In the genomic region with DNA sequence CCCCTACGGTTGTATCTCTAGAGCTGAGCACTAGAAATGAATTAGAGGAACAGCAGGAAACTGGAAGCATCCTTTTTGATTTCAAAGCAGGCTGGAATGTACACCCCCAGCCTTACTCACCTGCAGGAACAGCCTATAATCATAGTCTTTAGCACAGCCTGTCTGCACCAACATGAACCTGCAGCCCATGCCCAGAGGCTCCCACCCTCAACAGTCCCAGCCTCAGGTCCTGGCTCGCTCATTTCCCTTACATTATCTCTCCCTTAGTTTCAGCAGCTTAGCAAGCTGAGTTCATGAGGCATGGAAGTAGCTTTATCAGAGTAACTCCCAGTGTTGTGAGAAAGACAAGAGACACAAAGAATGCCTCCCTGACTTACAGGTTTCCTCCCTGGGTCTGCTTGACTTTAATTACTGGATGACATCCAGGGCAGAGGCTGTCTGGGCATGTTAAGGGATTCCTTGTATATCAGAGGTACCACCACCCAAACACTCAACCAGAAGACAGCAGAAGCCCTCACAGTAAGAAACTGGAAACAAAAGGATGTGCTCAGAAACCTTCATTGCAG, we compare ENCODE assay signal across 23 mouse cellular contexts.
DNase-seq lines count a peak whose midpoint lies in the region; ATAC-seq and TF ChIP-seq lines count a peak whose summit lies in the region.
"Had no signal": no experiment of that assay in that cellular context is flagged by ENCODE, and none has a peak within 500 bp of the region (broad histone marks: within the 10 kb centered on the region; RNA-seq: fewer than 3 reads in every experiment).

No protein-coding gene starts in this region.

- no peak for TF ChIP-seq POLR2A in limb, embryonic 14.5 days (IDR thresholded peaks at IDR 0.05; ENCODE audit: borderline replicate concordance, extremely low read depth, insufficient read depth, insufficient read length)

- ATAC-seq in forebrain, embryonic 15.5 days (replicated peaks) = 0 out of 2 replicates have a peak, but pooled peaks have one; percentile 46
- ATAC-seq in forebrain, embryonic 12.5 days (ENCODE audit: low FRiP score) = no peak
- no peak for ATAC-seq in hindbrain, embryonic 11.5 days (ENCODE audit: low FRiP score)
- ATAC-seq in limb, embryonic 14.5 days (ENCODE audit: low FRiP score, low read depth) = no peak
- peak; percentile 28; the same call in 1 of the 2 replicates for ATAC-seq in stomach, embryonic 14.5 days (ENCODE audit: insufficient number of reproducible peaks, insufficient read depth, low FRiP score, low read depth)
- ATAC-seq: intestine, embryonic 16.5 days had no signal

- no peak overlapping the region for H3K9ac ChIP-seq in forebrain, embryonic 15.5 days (replicated peaks)
- H3K9ac ChIP-seq in forebrain, embryonic 12.5 days = no peak overlapping the region
- H3K9ac ChIP-seq in hindbrain, embryonic 11.5 days (ENCODE audit: low read depth, low read length) = no peak overlapping the region
- no peak overlapping the region for H3K9ac ChIP-seq in limb, embryonic 14.5 days (ENCODE audit: low read depth, low read length, severe bottlenecking)
- no peak overlapping the region for H3K9ac ChIP-seq in stomach, embryonic 14.5 days (replicated peaks; ENCODE audit: low read depth, low read length)
- H3K9ac ChIP-seq: hindbrain, embryonic 14.5 days; limb, embryonic 15.5 days; liver, embryonic 15.5 days had no signal

- peak overlapping the region; percentile 22 for H3K27ac ChIP-seq in forebrain, embryonic 15.5 days (replicated peaks)
- H3K27ac ChIP-seq in forebrain, embryonic 12.5 days = no peak overlapping the region
- H3K27ac ChIP-seq in hindbrain, embryonic 10.5 days = peak overlapping the region; percentile 45; the same call in 1 of the 2 replicates
- H3K27ac ChIP-seq in hindbrain, embryonic 11.5 days (ENCODE audit: low read depth, low read length) = no peak overlapping the region
- H3K27ac ChIP-seq in limb, embryonic 14.5 days (replicated peaks; ENCODE audit: low read depth, low read length) = no peak overlapping the region
- no peak overlapping the region for H3K27ac ChIP-seq in limb, embryonic 10.5 days
- H3K27ac ChIP-seq in stomach, embryonic 14.5 days (ENCODE audit: low read length) = peak overlapping the region; percentile 39; the same call in 1 of the 2 replicates
- H3K27ac ChIP-seq: heart, embryonic 10.5 days; hindbrain, embryonic 14.5 days; limb, embryonic 15.5 days; liver, embryonic 15.5 days had no signal

- no peak for DNase-seq in hindbrain, embryonic 10.5 days (ENCODE audit: low spot score)
- DNase-seq in hindbrain, embryonic 11.5 days (ENCODE audit: low spot score) = no peak
- DNase-seq in limb, embryonic 14.5 days (ENCODE audit: low spot score) = peak; percentile 18
- DNase-seq in limb, embryonic 10.5 days (ENCODE audit: low spot score) = no peak
- no peak for DNase-seq in adrenal gland, postnatal 10 days
- DNase-seq: adrenal gland, postnatal 36 days; B cell, adult 2 months; cerebellum, adult 18-20 months; cerebellum, postnatal 36 days; gastrocnemius, postnatal 25 days; lung, postnatal 10 days; midbrain, embryonic 14.5 days; thymus, postnatal 4 days had no signal

- H3K36me3 ChIP-seq in forebrain, embryonic 15.5 days = no peaks in the 10 kb centered on the region
- H3K36me3 ChIP-seq in forebrain, embryonic 12.5 days (replicated peaks) = no peaks in the 10 kb centered on the region
- no peaks in the 10 kb centered on the region for H3K36me3 ChIP-seq in hindbrain, embryonic 10.5 days
- no peaks in the 10 kb centered on the region for H3K36me3 ChIP-seq in hindbrain, embryonic 11.5 days (ENCODE audit: control insufficient read depth, insufficient read depth, low read length)
- no peaks in the 10 kb centered on the region for H3K36me3 ChIP-seq in limb, embryonic 14.5 days (ENCODE audit: control insufficient read depth, insufficient read depth, low read length)
- H3K36me3 ChIP-seq in limb, embryonic 10.5 days = no peaks in the 10 kb centered on the region
- H3K36me3 ChIP-seq in stomach, embryonic 14.5 days (ENCODE audit: control insufficient read depth, insufficient read depth, low read length) = no peaks in the 10 kb centered on the region
- H3K36me3 ChIP-seq: heart, embryonic 10.5 days; limb, embryonic 15.5 days; liver, embryonic 15.5 days had no signal

- peaks cover 7% of the 10 kb centered on the region; the same call in 1 of the 2 replicates for H3K4me1 ChIP-seq in forebrain, embryonic 15.5 days
- no peaks in the 10 kb centered on the region for H3K4me1 ChIP-seq in forebrain, embryonic 12.5 days
- peaks cover 5% of the 10 kb centered on the region; the same call in 1 of the 2 replicates for H3K4me1 ChIP-seq in hindbrain, embryonic 10.5 days (replicated peaks)
- H3K4me1 ChIP-seq in hindbrain, embryonic 11.5 days (replicated peaks; ENCODE audit: control insufficient read depth, insufficient read depth, low read length) = no peaks in the 10 kb centered on the region
- 0 out of 2 replicates have a peak, but pooled peaks cover 3% of the 10 kb centered on the region for H3K4me1 ChIP-seq in limb, embryonic 14.5 days (ENCODE audit: control insufficient read depth, insufficient read depth, low read length)
- no peaks in the 10 kb centered on the region for H3K4me1 ChIP-seq in limb, embryonic 10.5 days
- H3K4me1 ChIP-seq in stomach, embryonic 14.5 days (ENCODE audit: control insufficient read depth, insufficient read depth, low read length) = peaks cover 9% of the 10 kb centered on the region
- H3K4me1 ChIP-seq: limb, embryonic 15.5 days; liver, embryonic 15.5 days; megakaryocyte, embryonic 14.5 days had no signal

- H3K9me3 ChIP-seq in forebrain, embryonic 15.5 days = no peaks in the 10 kb centered on the region
- H3K9me3 ChIP-seq in forebrain, embryonic 12.5 days = no peaks in the 10 kb centered on the region
- no peaks in the 10 kb centered on the region for H3K9me3 ChIP-seq in hindbrain, embryonic 10.5 days
- H3K9me3 ChIP-seq in hindbrain, embryonic 11.5 days (ENCODE audit: control insufficient read depth, low read length) = no peaks in the 10 kb centered on the region
- no peaks in the 10 kb centered on the region for H3K9me3 ChIP-seq in limb, embryonic 14.5 days (ENCODE audit: control insufficient read depth, low read length)
- H3K9me3 ChIP-seq in limb, embryonic 10.5 days (replicated peaks) = no peaks in the 10 kb centered on the region
- H3K9me3 ChIP-seq in stomach, embryonic 14.5 days (ENCODE audit: control insufficient read depth, low read depth, low read length) = no peaks in the 10 kb centered on the region
- H3K9me3 ChIP-seq: heart, embryonic 10.5 days; limb, embryonic 15.5 days; liver, embryonic 15.5 days had no signal

- H3K27me3 ChIP-seq in forebrain, embryonic 15.5 days = no peaks in the 10 kb centered on the region
- no peaks in the 10 kb centered on the region for H3K27me3 ChIP-seq in forebrain, embryonic 12.5 days
- H3K27me3 ChIP-seq in hindbrain, embryonic 10.5 days (ENCODE audit: insufficient read depth, poor library complexity, severe bottlenecking) = no peaks in the 10 kb centered on the region
- H3K27me3 ChIP-seq in hindbrain, embryonic 11.5 days (ENCODE audit: control insufficient read depth, insufficient read depth, low read length) = no peaks in the 10 kb centered on the region
- H3K27me3 ChIP-seq in limb, embryonic 14.5 days (ENCODE audit: control insufficient read depth, insufficient read depth, low read length) = 0 out of 2 replicates have a peak, but pooled peaks cover 6% of the 10 kb centered on the region
- H3K27me3 ChIP-seq in limb, embryonic 10.5 days (ENCODE audit: low read depth, poor library complexity, severe bottlenecking) = no peaks in the 10 kb centered on the region
- H3K27me3 ChIP-seq in stomach, embryonic 14.5 days (ENCODE audit: control insufficient read depth, insufficient read depth, low read length) = no peaks in the 10 kb centered on the region
- H3K27me3 ChIP-seq: limb, embryonic 15.5 days; liver, embryonic 15.5 days; megakaryocyte, embryonic 14.5 days had no signal

- no peak overlapping the region for H3K4me2 ChIP-seq in forebrain, embryonic 15.5 days (replicated peaks)
- no peak overlapping the region for H3K4me2 ChIP-seq in forebrain, embryonic 12.5 days
- no peak overlapping the region for H3K4me2 ChIP-seq in hindbrain, embryonic 11.5 days (replicated peaks; ENCODE audit: low read depth, low read length)
- no peak overlapping the region for H3K4me2 ChIP-seq in limb, embryonic 14.5 days (replicated peaks; ENCODE audit: low read depth, low read length, severe bottlenecking)
- H3K4me2 ChIP-seq in stomach, embryonic 14.5 days (replicated peaks; ENCODE audit: low read depth, low read length) = no peak overlapping the region
- H3K4me2 ChIP-seq: hindbrain, embryonic 14.5 days; limb, embryonic 15.5 days; liver, embryonic 15.5 days had no signal

- 63% methylated on average over 2 of the region's 2 CpGs for WGBS in forebrain, embryonic 15.5 days
- WGBS in forebrain, embryonic 12.5 days = 71% methylated on average over 2 of the region's 2 CpGs
- 74% methylated on average over 2 of the region's 2 CpGs for WGBS in hindbrain, embryonic 10.5 days
- WGBS in hindbrain, embryonic 11.5 days = 80% methylated on average over 2 of the region's 2 CpGs
- WGBS in limb, embryonic 14.5 days = 57% methylated on average over 2 of the region's 2 CpGs
- 71% methylated on average over 2 of the region's 2 CpGs for WGBS in limb, embryonic 10.5 days
- WGBS in stomach, embryonic 14.5 days = 57% methylated on average over 2 of the region's 2 CpGs

- no peak overlapping the region for H3K4me3 ChIP-seq in forebrain, embryonic 15.5 days
- no peak overlapping the region for H3K4me3 ChIP-seq in forebrain, embryonic 12.5 days (replicated peaks)
- no peak overlapping the region for H3K4me3 ChIP-seq in hindbrain, embryonic 10.5 days
- no peak overlapping the region for H3K4me3 ChIP-seq in hindbrain, embryonic 11.5 days (ENCODE audit: low read depth, low read length)
- no peak overlapping the region for H3K4me3 ChIP-seq in limb, embryonic 14.5 days (replicated peaks; ENCODE audit: low read length)
- no peak overlapping the region for H3K4me3 ChIP-seq in limb, embryonic 10.5 days
- H3K4me3 ChIP-seq in stomach, embryonic 14.5 days (ENCODE audit: low read depth, low read length) = no peak overlapping the region
- H3K4me3 ChIP-seq: heart, embryonic 10.5 days; limb, embryonic 15.5 days; liver, embryonic 15.5 days; megakaryocyte, embryonic 14.5 days; myocyte had no signal

Comparison
In these comparisons a context has a peak if more than half of its experiments do, and no peak if none do; other contexts are left out.
1. ATAC-seq: peak in forebrain, embryonic 15.5 days (single experiment) and stomach, embryonic 14.5 days (single experiment); none in forebrain, embryonic 12.5 days (single experiment), hindbrain, embryonic 11.5 days (single experiment) and limb, embryonic 14.5 days (single experiment).
2. H3K27ac ChIP-seq: peak in forebrain, embryonic 15.5 days (single experiment), hindbrain, embryonic 10.5 days (single experiment) and stomach, embryonic 14.5 days (single experiment); none in forebrain, embryonic 12.5 days (single experiment), hindbrain, embryonic 11.5 days (single experiment), limb, embryonic 14.5 days (single experiment) and limb, embryonic 10.5 days (single experiment).